Mouse (Mus musculus): ENCODE measurements around the gene Morc4.

DNA sequence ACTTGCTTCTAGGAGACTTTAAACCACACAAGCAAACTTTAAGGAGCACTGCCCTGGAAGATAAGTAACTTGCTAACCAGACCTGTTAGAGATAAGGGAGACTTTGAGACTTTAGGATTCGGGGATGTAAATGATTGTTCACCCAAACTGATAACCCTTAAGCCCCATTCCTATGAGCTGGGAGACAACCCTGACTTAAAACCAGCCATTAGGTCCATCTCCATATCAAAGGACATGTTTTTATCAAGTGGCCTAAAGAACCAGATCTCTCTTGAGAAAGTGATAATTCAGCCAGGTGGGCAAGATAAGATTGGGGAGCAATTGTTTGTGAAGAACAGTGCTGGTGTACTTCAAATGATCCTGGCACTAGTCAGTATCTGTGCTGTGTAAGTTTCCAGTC is 19.9 kb upstream of the Morc4 start:
- TF ChIP-seq CTCF (IDR thresholded peaks at IDR 0.05; ENCODE audit: low read depth), result no peak
- no peak for TF ChIP-seq EP300 (IDR thresholded peaks at IDR 0.05; ENCODE audit: low read depth)
